Mouse (Mus musculus) gastrocnemius, adult 2 months (tissue): Measurements from ENCODE around the gene Sh3bp1. TPM values are rescaled to one million over a fixed set of nuclear protein-coding genes. Genes with fewer than 3 reads are reported as not detected.

Experiments
- DNase-seq: peaks from one replicate; pipeline ENCODE4 v3.0.0; 2022
- H3K27ac ChIP-seq: fragments of 200-600 bp; 2 replicates; pipeline ENCODE4 v1.8.1; 2022; ENCODE audit warnings: mild to moderate bottlenecking
- H3K4me3 ChIP-seq: fragments of 200-600 bp; 2 replicates; pipeline ENCODE4 v1.8.1; 2022; ENCODE audit warnings: mild to moderate bottlenecking, moderate library complexity
- CTCF ChIP-seq: fragments of 200-600 bp; IDR thresholded peaks from 2 replicates; pipeline ENCODE4 v1.8.1; 2022; ENCODE audit warnings: antibody characterized with exemption, mild to moderate bottlenecking, moderate library complexity
- intact Hi-C: fragments of 180-260 bp; cut with DNase I; formaldehyde crosslinking; loops from one replicate; pipeline ENCODE4 v1.15.1; 2025
- total RNA-seq, 2 experiments: library from RNA; stranded (reverse); gene quantifications; 2 replicates each; pipeline ENCODE4 v1.2.3; 2021

Sh3bp1 gene
- total RNA-seq, 2 experiments from 2014 or later = 1.4 to 2.0 TPM

DNA sequence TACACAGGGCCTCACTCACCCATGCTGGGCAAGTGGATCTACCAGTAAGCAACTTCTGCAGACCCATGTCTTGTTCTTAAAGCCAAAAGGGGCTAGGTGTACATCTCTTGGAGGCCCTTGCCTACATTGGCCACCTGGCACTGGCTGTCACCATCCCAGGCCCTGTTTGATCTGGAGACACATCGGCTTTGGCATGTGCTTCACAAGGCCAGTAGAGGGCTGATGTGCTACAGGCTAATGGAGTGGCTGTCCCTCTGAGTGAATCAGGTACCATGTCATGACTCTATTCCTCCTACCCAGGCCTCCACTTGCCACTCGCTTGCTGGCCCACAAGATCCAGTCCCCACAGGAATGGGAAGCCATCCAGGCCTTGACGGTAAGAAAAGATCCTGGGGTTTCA is 17.7 kb upstream of the Sh3bp1 start:
- no peak for TF ChIP-seq CTCF
- Histone ChIP-seq H3K4me3 (no peak overlapping the region), H3K27ac (no peak overlapping the region)
- DNase-seq = no peak
- intact Hi-C loops = no loop called here

DNA sequence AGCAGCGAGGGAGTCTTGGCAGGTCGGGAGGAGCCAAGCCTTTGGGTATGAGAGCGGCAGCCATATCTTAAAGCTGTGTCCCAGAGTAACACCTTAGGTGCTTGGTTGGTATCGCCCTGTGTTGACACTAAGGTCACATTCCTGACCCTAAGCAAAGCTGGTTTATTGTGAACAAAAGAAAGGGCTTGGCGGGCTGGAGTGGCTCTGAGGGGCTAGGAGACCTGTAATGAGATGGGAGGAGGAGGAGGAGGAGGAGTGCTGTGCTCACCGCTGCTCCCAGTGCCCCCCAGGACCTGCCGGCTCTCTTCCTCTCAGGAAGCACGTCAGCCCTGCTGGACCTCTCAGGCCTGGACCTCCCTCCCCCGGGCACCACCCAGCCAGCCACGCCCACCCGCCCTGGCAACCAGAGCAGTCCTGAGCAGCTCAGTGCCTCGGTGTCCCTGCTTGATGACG is 10.1 kb upstream of the Sh3bp1 start:
- no peak for TF ChIP-seq CTCF
- no peak for DNase-seq
- Histone ChIP-seq H3K4me3 (no peak overlapping the region), H3K27ac (0 out of 2 replicates have a peak overlapping the region, but pooled peaks have one; percentile 28)
- intact Hi-C loops = no loop called here

DNA sequence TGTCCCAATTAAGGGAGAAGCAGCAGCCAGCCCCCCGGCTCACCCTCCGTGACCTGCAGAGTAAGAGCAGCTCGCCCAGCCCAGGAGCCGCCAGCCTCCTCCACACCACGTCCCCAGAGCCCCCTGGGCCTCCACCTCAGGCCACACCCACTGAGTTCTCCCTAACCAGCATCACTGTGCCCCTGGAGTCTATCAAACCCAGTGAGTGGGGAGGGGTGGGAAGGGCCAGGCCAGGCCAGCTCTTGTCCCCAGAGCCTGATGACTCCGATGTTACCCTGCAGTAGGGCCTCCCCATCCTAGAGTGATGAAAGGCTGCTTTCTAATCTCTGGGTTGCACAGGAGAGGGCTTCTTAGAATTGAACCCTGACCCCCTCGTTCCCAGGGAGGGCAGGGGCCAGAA is 7.1 kb upstream of the Sh3bp1 start:
- intact Hi-C loops = no loop called here
- no peak overlapping the region for H3K27ac ChIP-seq
- no peak for DNase-seq
- H3K4me3 ChIP-seq = no peak overlapping the region
- TF ChIP-seq CTCF = no peak

DNA sequence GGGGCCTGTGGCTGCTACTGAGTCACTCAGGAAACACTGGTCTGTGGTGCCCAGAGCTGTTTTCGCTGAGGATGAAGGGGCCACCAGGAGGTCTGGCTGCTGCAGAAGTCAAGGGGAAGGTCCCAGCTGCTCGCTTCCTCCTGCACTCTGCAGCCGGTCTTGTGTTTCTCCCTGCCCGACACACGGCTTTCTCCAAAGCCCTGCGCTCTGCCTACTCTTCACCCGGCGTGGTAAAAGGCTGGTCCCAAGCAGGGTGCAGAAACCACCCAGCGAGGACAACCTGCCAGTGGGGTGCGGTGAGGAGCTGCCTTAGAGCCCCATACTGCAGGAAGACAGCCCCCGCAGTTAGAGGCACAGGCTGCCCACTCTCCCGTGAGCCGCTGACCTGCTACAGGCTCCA is 4.8 kb upstream of the Sh3bp1 start:
- no peak overlapping the region for H3K27ac ChIP-seq
- no peak for DNase-seq
- no peak for TF ChIP-seq CTCF
- H3K4me3 ChIP-seq = no peak overlapping the region
- intact Hi-C loops = no loop called here

DNA sequence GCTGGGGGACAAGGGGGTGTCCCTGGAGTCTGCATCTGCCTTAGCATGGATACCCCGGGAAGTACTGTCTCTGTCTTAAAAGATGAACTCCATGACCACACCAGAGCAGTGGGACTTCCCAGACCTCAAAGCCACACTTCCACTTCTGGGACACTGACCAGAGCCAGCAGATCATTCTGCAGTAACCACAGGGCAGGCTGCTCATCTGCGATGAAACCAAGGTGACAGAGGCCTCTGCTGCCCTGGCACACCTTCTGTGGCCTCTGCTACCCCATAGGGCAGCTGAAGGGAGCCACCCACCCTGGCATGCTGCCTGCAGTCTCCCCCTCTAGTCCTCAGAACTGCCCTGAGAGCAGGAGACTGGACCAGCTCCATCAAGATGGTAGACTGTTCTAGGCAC is 3.8 kb upstream of the Sh3bp1 start:
- Histone ChIP-seq H3K27ac (no peak overlapping the region), H3K4me3 (no peak overlapping the region)
- DNase-seq = no peak
- intact Hi-C loops = no loop called here
- TF ChIP-seq CTCF = no peak

DNA sequence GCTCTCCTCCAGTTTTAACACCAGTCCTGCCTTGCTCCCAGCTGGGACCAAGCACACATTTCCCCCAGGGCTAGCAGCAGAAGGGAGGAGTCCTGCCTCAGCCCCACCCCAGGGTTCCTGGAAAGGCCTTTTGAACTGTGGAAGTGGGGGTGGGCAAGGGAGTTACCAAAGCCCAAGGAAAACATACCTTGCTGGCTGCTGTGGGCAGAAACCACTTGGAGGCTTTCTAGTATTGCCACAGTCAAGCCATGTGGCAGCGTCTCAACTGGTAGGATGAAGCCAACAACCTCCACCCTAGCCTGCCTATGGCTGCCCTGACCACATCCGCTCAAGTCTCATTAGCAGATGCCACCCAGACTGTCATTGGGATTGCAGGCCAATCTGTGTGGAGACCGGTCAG is 3.4 kb upstream of the Sh3bp1 start:
- TF ChIP-seq CTCF = no peak
- DNase-seq = no peak
- Histone ChIP-seq H3K4me3 (no peak overlapping the region), H3K27ac (no peak overlapping the region)
- intact Hi-C loops = no loop called here

DNA sequence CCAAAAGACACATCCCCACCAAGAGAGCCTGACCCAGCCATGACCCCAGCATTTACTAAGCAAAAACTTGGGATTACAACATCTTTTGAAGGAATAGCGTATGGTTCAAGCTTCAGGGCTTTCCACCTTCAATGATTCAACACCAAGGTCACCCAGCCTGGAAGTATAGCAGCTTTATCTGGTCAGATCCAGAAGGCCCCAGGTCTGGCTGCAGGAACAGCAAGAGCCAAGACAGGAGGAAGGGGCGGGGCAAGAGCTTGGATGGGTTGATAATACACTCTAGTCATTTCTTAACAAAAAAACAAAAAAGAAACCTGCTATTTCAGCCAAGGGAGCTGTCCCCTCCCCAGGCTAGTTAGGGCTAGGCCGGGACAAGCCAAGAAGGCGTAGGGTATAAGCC is 2.1 kb upstream of the Sh3bp1 start:
- no peak overlapping the region for H3K27ac ChIP-seq
- intact Hi-C loops = no loop called here
- no peak for TF ChIP-seq CTCF

DNA sequence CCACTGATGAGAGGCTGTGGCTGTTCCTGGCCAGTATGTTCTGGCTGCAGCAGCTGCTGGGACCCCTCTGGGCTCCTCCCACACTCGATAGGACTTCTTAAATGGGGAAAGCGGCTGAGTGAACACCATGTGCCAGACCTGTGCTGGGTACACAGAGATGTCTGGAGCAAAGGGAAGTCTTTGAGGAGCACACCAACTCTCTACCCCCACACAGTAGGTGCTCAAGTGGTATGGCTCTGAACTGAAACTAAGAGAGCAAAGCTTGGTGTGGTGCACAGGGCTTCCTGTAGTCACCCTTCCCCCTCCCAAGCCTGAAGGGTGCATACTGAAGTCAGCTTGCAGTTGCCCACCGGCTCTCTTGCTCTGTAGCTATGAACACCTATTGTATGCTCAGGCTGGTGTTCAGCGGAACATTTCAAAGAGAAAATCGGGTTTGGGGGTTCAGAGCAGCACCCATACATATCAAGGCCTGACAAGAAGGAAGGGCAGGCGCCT is 1.0 kb upstream of the Sh3bp1 start:
- H3K4me3 ChIP-seq = peak overlapping the region; percentile 78
- TF ChIP-seq CTCF = no peak

More for the DNA sequence above, 2.1 kb upstream of the Sh3bp1 start:
- H3K4me3 ChIP-seq = no peak overlapping the region
- DNase-seq = no peak

DNA sequence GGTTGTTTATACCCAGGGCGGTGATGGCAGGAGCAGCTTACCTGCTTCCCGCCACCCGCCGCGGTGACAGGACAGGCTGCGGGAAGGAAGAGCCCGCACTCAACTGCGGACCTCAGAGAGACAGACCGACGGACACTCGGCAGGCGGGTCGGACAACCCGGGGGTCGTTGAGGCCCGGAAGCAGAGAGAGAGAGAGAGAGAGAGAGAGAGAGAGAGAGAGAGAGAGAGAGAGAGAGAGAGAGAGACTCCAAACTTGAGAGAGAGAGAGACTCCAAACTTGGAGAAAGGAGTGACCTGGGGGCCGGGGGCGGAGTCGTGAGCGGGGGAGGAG is 194 bp upstream of the Sh3bp1 start, which contains the start of gene Gm49510:
TSS of gene Gm49510 (plus strand) at position 259 of the 331 bp plus-strand sequence.
- intact Hi-C loops = no loop called here
- no peak for TF ChIP-seq CTCF
- DNase-seq = no peak

More for the DNA sequence above, 1.0 kb upstream of the Sh3bp1 start:
- intact Hi-C loops = no loop called here
- no peak for DNase-seq
- no peak overlapping the region; the same call in 1 of the 2 replicates for H3K27ac ChIP-seq

DNA sequence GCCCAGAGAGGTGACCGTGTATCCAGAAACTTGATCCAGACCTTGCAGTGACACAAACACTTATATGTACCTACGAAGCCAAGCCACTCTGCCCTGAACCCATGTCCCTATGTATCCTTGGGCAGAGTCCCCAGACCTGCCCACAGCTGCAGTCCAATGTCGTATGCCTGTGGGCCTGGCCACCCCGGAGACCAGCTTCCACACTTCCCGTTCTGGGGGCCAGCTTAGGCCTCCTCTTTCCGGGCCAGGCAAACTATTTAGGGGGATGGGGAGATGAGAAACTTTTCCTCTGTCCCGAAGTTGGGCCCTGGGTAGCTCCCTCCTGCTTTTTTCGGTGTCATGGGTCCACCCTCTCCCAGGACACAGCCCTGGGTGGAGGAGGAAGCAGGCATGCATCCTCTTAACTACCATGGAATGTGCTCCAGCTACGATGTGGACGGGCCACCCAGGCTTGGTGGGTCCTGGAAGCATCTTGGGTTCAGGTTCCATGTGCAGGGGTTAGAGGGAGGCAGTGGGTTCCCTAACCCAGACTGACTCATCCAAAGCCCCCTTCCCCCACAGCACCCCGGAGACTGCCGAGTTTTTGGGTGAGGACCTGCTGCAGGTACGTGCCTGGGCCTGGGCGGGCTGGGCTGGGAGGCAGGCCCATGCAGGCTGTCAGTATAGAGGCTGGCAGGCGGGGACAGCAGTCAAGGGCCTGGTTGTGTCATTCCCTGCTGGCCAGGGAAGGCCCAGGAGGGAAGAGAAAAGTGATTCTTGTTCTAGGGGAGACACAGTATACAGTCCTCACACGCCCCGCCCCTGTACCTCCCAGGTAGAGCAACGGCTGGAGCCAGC is 1.2 kb downstream of the Sh3bp1 start:
- no peak for TF ChIP-seq CTCF
- Histone ChIP-seq H3K27ac (peak overlapping the region; percentile 78), H3K4me3 (peak overlapping the region; percentile 78)
- peak; percentile 48 for DNase-seq
- intact Hi-C loops = loop anchor here (5.0 kb wide), 1 partner anchor 41 kb away; no protein-coding TSS in a partner anchor

More for the DNA sequence above, 194 bp upstream of the Sh3bp1 start, which contains the start of gene Gm49510:
- H3K27ac ChIP-seq = peak within 1 kb of the TSS; percentile 78
- H3K4me3 ChIP-seq = peak within 1 kb of the TSS; percentile 78

DNA sequence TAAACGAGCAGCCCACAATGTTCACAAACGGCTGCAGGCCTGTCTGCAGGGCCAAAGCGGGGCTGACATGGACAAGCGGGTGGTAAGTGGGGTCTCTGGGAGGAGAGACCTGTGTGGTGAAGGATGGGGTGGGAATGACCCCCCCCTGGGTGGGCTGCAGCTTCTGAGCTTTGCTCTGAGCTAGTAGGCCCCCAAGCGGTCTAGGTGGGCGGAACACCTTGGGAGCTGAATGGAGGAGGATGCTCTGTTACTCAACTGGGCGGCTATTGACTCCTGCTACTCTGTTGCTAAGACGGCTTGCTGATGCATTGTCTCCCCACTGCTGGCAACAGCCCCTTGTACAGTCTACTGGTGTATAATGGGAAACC is 1.8 kb downstream of the Sh3bp1 start:
- intact Hi-C loops = loop anchor here (5.0 kb wide), 1 partner anchor 41 kb away; no protein-coding TSS in a partner anchor
- no peak for DNase-seq
- Histone ChIP-seq H3K27ac (0 out of 2 replicates have a peak overlapping the region, but pooled peaks have one; percentile 8), H3K4me3 (peak overlapping the region; percentile 78; the same call in 1 of the 2 replicates)
- no peak for TF ChIP-seq CTCF

DNA sequence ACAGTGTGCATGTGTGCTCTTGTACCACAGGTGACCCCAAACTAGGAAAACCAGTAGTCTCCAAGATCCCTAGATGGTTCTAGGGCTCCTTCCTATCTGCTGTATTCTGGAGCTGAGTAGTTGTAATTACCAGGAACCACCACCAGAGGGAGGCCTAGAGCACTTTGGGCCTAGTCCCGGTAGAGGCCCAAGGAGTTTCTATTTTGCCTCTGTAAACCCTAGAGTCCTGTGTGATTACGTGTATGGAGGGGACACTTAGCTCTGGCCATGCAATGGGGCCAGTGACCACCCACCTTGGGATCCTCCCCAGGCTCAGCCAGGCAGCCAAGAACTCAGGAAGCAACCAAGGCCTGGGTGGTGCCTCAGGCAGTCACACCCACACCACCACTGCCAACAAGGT is 3.7 kb downstream of the Sh3bp1 start:
- Histone ChIP-seq H3K27ac (peak overlapping the region; percentile 71), H3K4me3 (no peak overlapping the region)
- intact Hi-C loops = loop anchor here (5.0 kb wide), 1 partner anchor 39 kb away; no protein-coding TSS in a partner anchor
- peak; percentile 81 for DNase-seq
- TF ChIP-seq CTCF = peak; percentile 89

DNA sequence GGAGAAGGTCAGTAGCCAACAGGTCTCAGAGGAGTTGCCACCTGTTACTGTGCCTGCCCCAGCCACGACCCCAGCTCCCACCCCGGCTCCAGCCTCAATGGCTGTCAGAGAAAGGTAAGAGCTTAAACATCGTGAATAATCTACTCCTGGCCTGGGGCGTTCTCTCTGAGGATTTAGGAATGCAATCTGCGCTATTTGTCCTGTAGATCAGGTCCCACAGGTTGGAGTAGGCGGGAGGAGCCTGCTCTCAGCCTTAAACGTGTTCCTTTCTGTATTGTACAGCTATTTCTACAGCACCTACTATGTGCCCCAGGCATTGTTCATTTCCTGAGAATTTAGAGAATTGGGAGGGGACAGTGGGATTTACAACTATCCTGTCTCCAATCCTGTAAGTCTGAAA is 8.8 kb downstream of the Sh3bp1 start:
- intact Hi-C loops = no loop called here
- Histone ChIP-seq H3K4me3 (no peak overlapping the region), H3K27ac (no peak overlapping the region)
- TF ChIP-seq CTCF = no peak
- DNase-seq = no peak
